Mouse (Mus musculus): Measurements from ENCODE around the gene Atrnl1. TPM values are rescaled to one million over a fixed set of nuclear protein-coding genes. Genes with fewer than 3 reads are reported as not detected.
"Not testable (repeated sequence)": the region's sequence is repeated elsewhere in the genome, so short reads cannot be mapped to it uniquely, and the experiment has no call there.

Gene Atrnl1
- polyA plus RNA-seq, 1 experiment, result 12.3 TPM

GRCm38 (mm10) chr19:57679455-57679854 is 68.6 kb downstream of the Atrnl1 start:
- TF ChIP-seq EP300 (IDR thresholded peaks at IDR 0.05; ENCODE audit: insufficient read depth, low read depth, low read length), result no peak
- no peak for TF ChIP-seq CTCF (IDR thresholded peaks at IDR 0.05; ENCODE audit: low read depth, low read length)
- TF ChIP-seq POLR2A (IDR thresholded peaks at IDR 0.05; ENCODE audit: insufficient read depth, low read length), result no peak
- Histone ChIP-seq H3K4me3 (ENCODE audit: low read depth, low read length) (no peak overlapping the region), H3K27me3 (ENCODE audit: control insufficient read depth, insufficient read depth, low read length, poor library complexity, severe bottlenecking) (no peaks in the 10 kb centered on the region), H3K9ac (ENCODE audit: low read depth, poor library complexity, severe bottlenecking) (no peak overlapping the region), H3K4me1 (ENCODE audit: control insufficient read depth, insufficient read depth, low read length) (no peaks in the 10 kb centered on the region), H3K27ac (ENCODE audit: insufficient read depth, low read length) (no peak overlapping the region), H3K9me3 (replicated peaks; ENCODE audit: control insufficient read depth, insufficient read depth, low read length, poor library complexity, severe bottlenecking) (no peaks in the 10 kb centered on the region), H3K36me3 (ENCODE audit: control insufficient read depth, insufficient read depth, low read length, poor library complexity, severe bottlenecking) (no peaks in the 10 kb centered on the region)

- Histone ChIP-seq H3K9ac (ENCODE audit: low read depth, poor library complexity, severe bottlenecking) (no peak overlapping the region), H3K27ac (ENCODE audit: insufficient read depth, low read length) (no peak overlapping the region), H3K4me3 (ENCODE audit: low read depth, low read length) (no peak overlapping the region), H3K36me3 (ENCODE audit: control insufficient read depth, insufficient read depth, low read length, poor library complexity, severe bottlenecking) (no peaks in the 10 kb centered on the region), H3K9me3 (replicated peaks; ENCODE audit: control insufficient read depth, insufficient read depth, low read length, poor library complexity, severe bottlenecking) (no peaks in the 10 kb centered on the region), H3K4me1 (ENCODE audit: control insufficient read depth, insufficient read depth, low read length) (no peaks in the 10 kb centered on the region), H3K27me3 (ENCODE audit: control insufficient read depth, insufficient read depth, low read length, poor library complexity, severe bottlenecking) (no peaks in the 10 kb centered on the region)
- TF ChIP-seq POLR2A (IDR thresholded peaks at IDR 0.05; ENCODE audit: insufficient read depth, low read length) (no peak), CTCF (IDR thresholded peaks at IDR 0.05; ENCODE audit: low read depth, low read length) (no peak), EP300 (IDR thresholded peaks at IDR 0.05; ENCODE audit: insufficient read depth, low read depth, low read length) (no peak)
These were observed 75.8 kb downstream of the Atrnl1 start for GRCm38 (mm10) chr19:57686596-57686995.

GRCm38 (mm10) chr19:57692566-57692965 is 81.7 kb downstream of the Atrnl1 start:
- Histone ChIP-seq H3K9me3 (replicated peaks; ENCODE audit: control insufficient read depth, insufficient read depth, low read length, poor library complexity, severe bottlenecking) (no peaks in the 10 kb centered on the region), H3K36me3 (ENCODE audit: control insufficient read depth, insufficient read depth, low read length, poor library complexity, severe bottlenecking) (no peaks in the 10 kb centered on the region), H3K4me3 (ENCODE audit: low read depth, low read length) (no peak overlapping the region), H3K27ac (ENCODE audit: insufficient read depth, low read length) (no peak overlapping the region), H3K9ac (ENCODE audit: low read depth, poor library complexity, severe bottlenecking) (no peak overlapping the region), H3K27me3 (ENCODE audit: control insufficient read depth, insufficient read depth, low read length, poor library complexity, severe bottlenecking) (no peaks in the 10 kb centered on the region), H3K4me1 (ENCODE audit: control insufficient read depth, insufficient read depth, low read length) (no peaks in the 10 kb centered on the region)
- no peak for TF ChIP-seq CTCF (IDR thresholded peaks at IDR 0.05; ENCODE audit: low read depth, low read length)
- TF ChIP-seq EP300 (IDR thresholded peaks at IDR 0.05; ENCODE audit: insufficient read depth, low read depth, low read length), result no peak
- no peak for TF ChIP-seq POLR2A (IDR thresholded peaks at IDR 0.05; ENCODE audit: insufficient read depth, low read length)

- not testable (repeated sequence) for H3K9ac ChIP-seq (ENCODE audit: low read depth, poor library complexity, severe bottlenecking); H3K4me3 ChIP-seq (ENCODE audit: low read depth, low read length); H3K4me1 ChIP-seq (ENCODE audit: control insufficient read depth, insufficient read depth, low read length); H3K27me3 ChIP-seq (ENCODE audit: control insufficient read depth, insufficient read depth, low read length, poor library complexity, severe bottlenecking); H3K27ac ChIP-seq (ENCODE audit: insufficient read depth, low read length); H3K9me3 ChIP-seq (replicated peaks; ENCODE audit: control insufficient read depth, insufficient read depth, low read length, poor library complexity, severe bottlenecking); H3K36me3 ChIP-seq (ENCODE audit: control insufficient read depth, insufficient read depth, low read length, poor library complexity, severe bottlenecking)
These were observed 85.9 kb downstream of the Atrnl1 start for GRCm38 (mm10) chr19:57696781-57697180.

- H3K27ac ChIP-seq (ENCODE audit: insufficient read depth, low read length), result no peak overlapping the region
- H3K9ac ChIP-seq (ENCODE audit: low read depth, poor library complexity, severe bottlenecking), result no peak overlapping the region
- TF ChIP-seq CTCF (IDR thresholded peaks at IDR 0.05; ENCODE audit: low read depth, low read length), result no peak
- TF ChIP-seq EP300 (IDR thresholded peaks at IDR 0.05; ENCODE audit: insufficient read depth, low read depth, low read length), result no peak
- no peak for TF ChIP-seq POLR2A (IDR thresholded peaks at IDR 0.05; ENCODE audit: insufficient read depth, low read length)
- no peaks in the 10 kb centered on the region for H3K27me3 ChIP-seq (ENCODE audit: control insufficient read depth, insufficient read depth, low read length, poor library complexity, severe bottlenecking)
- no peaks in the 10 kb centered on the region for H3K4me1 ChIP-seq (ENCODE audit: control insufficient read depth, insufficient read depth, low read length)
- H3K4me3 ChIP-seq (ENCODE audit: low read depth, low read length), result no peak overlapping the region
- no peaks in the 10 kb centered on the region for H3K9me3 ChIP-seq (replicated peaks; ENCODE audit: control insufficient read depth, insufficient read depth, low read length, poor library complexity, severe bottlenecking)
- no peaks in the 10 kb centered on the region for H3K36me3 ChIP-seq (ENCODE audit: control insufficient read depth, insufficient read depth, low read length, poor library complexity, severe bottlenecking)
These were observed 102.3 kb downstream of the Atrnl1 start for GRCm38 (mm10) chr19:57713138-57713537.

GRCm38 (mm10) chr19:57724920-57725319 is 114.1 kb downstream of the Atrnl1 start:
- no peak overlapping the region for H3K27ac ChIP-seq (ENCODE audit: insufficient read depth, low read length)
- no peak overlapping the region for H3K4me3 ChIP-seq (ENCODE audit: low read depth, low read length)
- H3K36me3 ChIP-seq (ENCODE audit: control insufficient read depth, insufficient read depth, low read length, poor library complexity, severe bottlenecking), result no peaks in the 10 kb centered on the region
- no peaks in the 10 kb centered on the region for H3K9me3 ChIP-seq (replicated peaks; ENCODE audit: control insufficient read depth, insufficient read depth, low read length, poor library complexity, severe bottlenecking)
- peak; percentile 85 for TF ChIP-seq CTCF (IDR thresholded peaks at IDR 0.05; ENCODE audit: low read depth, low read length)
- TF ChIP-seq POLR2A (IDR thresholded peaks at IDR 0.05; ENCODE audit: insufficient read depth, low read length), result no peak
- no peak for TF ChIP-seq EP300 (IDR thresholded peaks at IDR 0.05; ENCODE audit: insufficient read depth, low read depth, low read length)
- no peaks in the 10 kb centered on the region for H3K27me3 ChIP-seq (ENCODE audit: control insufficient read depth, insufficient read depth, low read length, poor library complexity, severe bottlenecking)
- no peaks in the 10 kb centered on the region for H3K4me1 ChIP-seq (ENCODE audit: control insufficient read depth, insufficient read depth, low read length)
- H3K9ac ChIP-seq (ENCODE audit: low read depth, poor library complexity, severe bottlenecking), result no peak overlapping the region
